Mouse (Mus musculus) hindbrain, embryonic 11.5 days (tissue): Measurements from ENCODE around the gene Ankrd13a. TPM values are rescaled to one million over a fixed set of nuclear protein-coding genes. Genes with fewer than 3 reads are reported as not detected.
A peak's percentile ranks its signal among the peaks of the same experiment; 100 is the strongest.
"Not testable (repeated sequence)": the region's sequence is repeated elsewhere in the genome, so short reads cannot be mapped to it uniquely, and the experiment has no call there.

Experiments
- ATAC-seq: fragments of 200-750 bp; cut with Nextera tagmentation; 2 replicates; pipeline ENCODE4 v1.8.0; 2017; ENCODE audit warnings: mild to moderate bottlenecking, moderate TSS enrichment, moderate library complexity; ENCODE audit not compliant: low FRiP score
- DNase-seq: peaks from one replicate; pipeline ENCODE4 v3.0.0-alpha.2; 2015; ENCODE audit warnings: low spot score
- H3K27ac ChIP-seq: fragments of 300-500 bp; sonication (generic); 2 replicates; pipeline ENCODE4 v1.5.1; 2014; ENCODE audit warnings: mild to moderate bottlenecking, low read depth, low read length
- H3K27me3 ChIP-seq: fragments of 300-500 bp; sonication (generic); 2 replicates; pipeline ENCODE4 v1.6.1; 2014; ENCODE audit warnings: mild to moderate bottlenecking, low read length, moderate library complexity, mixed read lengths; ENCODE audit not compliant: control insufficient read depth, insufficient read depth
- H3K36me3 ChIP-seq: fragments of 300-500 bp; sonication (generic); 2 replicates; pipeline ENCODE4 v1.6.1; 2014; ENCODE audit warnings: mild to moderate bottlenecking, low read length, moderate library complexity, mixed read lengths; ENCODE audit not compliant: control insufficient read depth, insufficient read depth
- H3K4me1 ChIP-seq: fragments of 300-500 bp; sonication (generic); replicated peaks from 2 replicates; pipeline ENCODE4 v1.6.1; 2014; ENCODE audit warnings: low read length, mixed read lengths; ENCODE audit not compliant: control insufficient read depth, insufficient read depth
- H3K4me2 ChIP-seq: fragments of 300-500 bp; sonication (generic); replicated peaks from 2 replicates; pipeline ENCODE4 v1.6.1; 2014; ENCODE audit warnings: mild to moderate bottlenecking, low read depth, low read length
- H3K4me3 ChIP-seq: fragments of 300-500 bp; sonication (generic); 2 replicates; pipeline ENCODE4 v1.5.1; 2014; ENCODE audit warnings: low read depth, low read length
- H3K9ac ChIP-seq: fragments of 300-500 bp; sonication (generic); 2 replicates; pipeline ENCODE4 v1.6.1; 2014; ENCODE audit warnings: low read depth, low read length
- H3K9me3 ChIP-seq: fragments of 300-500 bp; sonication (generic); 2 replicates; pipeline ENCODE4 v1.6.1; 2016; ENCODE audit warnings: low read length; ENCODE audit not compliant: control insufficient read depth
- WGBS: fragments of 180-500 bp; shearing (Covaris S2); extraction: QIAGEN DNeasy Blood & Tissue Kit; methylation state at CpG from one replicate; pipeline ENCODE4 v1.1.7; 2014; 5-methylcytosine and 5-hydroxymethylcytosine counted together
- polyA plus RNA-seq: library from polyadenylated mRNA; unstranded; fragments of >200 nt; fragmentation: Nextera tagmentation; extraction: Ambion mirVana; gene quantifications from 2 replicates; pipeline ENCODE4 v1.2.1, GENCODE M21; 2014

Ankrd13a gene
- polyA plus RNA-seq, 1 experiment from 2014 or later, result 71.0 TPM

DNA sequence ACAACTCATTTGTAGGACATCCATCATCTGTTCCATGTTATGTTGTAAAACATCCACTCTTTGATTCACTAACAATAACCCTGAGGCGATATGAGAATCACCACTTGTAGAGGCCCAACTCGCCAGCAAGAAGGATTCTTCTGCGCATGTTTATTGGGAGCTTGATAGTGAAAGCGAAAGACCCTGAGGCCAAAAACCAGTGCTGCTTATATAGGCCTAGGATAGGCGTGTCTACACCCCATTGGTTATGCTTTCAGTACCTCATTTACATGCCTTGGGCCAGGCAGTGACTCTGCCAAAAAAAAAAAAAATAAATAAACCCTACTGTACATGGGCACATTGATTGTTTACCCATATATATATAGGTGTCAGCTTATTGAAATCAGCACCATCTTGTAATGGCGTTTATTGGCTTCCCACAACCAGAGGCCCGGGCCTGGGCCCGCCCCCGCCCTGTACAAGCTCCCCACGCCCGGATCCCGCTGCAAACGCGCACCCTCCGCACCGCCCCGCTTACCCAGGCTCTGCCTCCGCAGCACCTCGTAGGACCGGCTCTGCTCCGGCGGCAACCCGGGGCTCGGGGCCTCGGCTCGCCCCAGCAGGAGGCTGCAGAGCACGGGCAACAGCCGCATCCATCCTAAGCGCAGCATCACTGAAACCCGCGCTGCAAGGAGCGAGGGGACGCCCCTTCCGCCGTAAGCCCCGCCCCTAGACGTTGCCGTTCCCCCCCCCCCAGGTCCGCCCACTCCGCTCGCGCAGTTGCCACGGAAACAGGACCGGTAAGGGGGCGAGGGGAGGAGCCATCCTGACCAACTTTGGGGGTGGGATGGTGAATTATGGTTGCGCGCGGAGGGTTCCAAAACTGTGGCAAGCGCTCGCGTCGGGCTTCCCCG lies 48.6 kb downstream of the Ankrd13a start, which contains the start of gene 1500011B03Rik:
Gene 1500011B03Rik, minus strand, starts transcription at position 673 of the 893 bp plus-strand sequence.
- WGBS, result 9% methylated on average over 49 of the region's 53 CpGs
- H3K27ac ChIP-seq, result peak within 1 kb of the TSS; percentile 79

DNA sequence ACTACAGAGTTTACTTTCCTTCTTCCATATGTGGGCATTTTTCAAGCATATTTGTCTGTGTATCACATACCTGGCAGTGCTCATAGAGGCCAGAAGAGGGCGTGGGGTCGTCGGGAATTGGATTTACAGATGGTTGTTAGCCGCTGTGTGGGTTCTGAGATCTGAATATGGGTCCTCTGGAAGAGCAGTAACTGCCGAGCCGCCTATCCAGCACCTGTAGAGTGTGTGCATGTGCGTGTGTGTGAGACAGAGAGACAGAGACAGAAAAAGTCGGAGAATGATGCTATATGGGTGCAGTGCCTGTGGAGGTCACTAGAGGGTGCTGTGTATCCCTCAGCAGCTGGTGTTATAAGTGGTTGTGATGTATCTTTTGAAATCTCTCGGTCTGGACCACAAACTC lies 49.7 kb downstream of the Ankrd13a start:
- ATAC-seq (no peak), DNase-seq (peak; percentile 67)
- no peak overlapping the region for H3K4me3 ChIP-seq
- no peaks in the 10 kb centered on the region for H3K36me3 ChIP-seq
- H3K4me2 ChIP-seq, result no peak overlapping the region
- no peaks in the 10 kb centered on the region for H3K27me3 ChIP-seq
- no peaks in the 10 kb centered on the region for H3K4me1 ChIP-seq
- no peaks in the 10 kb centered on the region for H3K9me3 ChIP-seq
- no peak overlapping the region for H3K9ac ChIP-seq
- WGBS, result 21% methylated on average over 9 of the region's 9 CpGs
- H3K27ac ChIP-seq, result no peak overlapping the region

More for the DNA sequence above, 48.6 kb downstream of the Ankrd13a start, which contains the start of gene 1500011B03Rik:
- H3K9ac ChIP-seq, result peak within 1 kb of the TSS; percentile 78
- no peaks in the 10 kb centered on the region for H3K4me1 ChIP-seq
- H3K9me3 ChIP-seq, result no peaks in the 10 kb centered on the region
- peak within 1 kb of the TSS; percentile 74 for H3K4me3 ChIP-seq
- no peaks in the 10 kb centered on the region for H3K36me3 ChIP-seq
- DNase-seq (peak; percentile 90), ATAC-seq (peak; percentile 88)
- H3K27me3 ChIP-seq, result no peaks in the 10 kb centered on the region
- H3K4me2 ChIP-seq, result peak within 1 kb of the TSS; percentile 59

DNA sequence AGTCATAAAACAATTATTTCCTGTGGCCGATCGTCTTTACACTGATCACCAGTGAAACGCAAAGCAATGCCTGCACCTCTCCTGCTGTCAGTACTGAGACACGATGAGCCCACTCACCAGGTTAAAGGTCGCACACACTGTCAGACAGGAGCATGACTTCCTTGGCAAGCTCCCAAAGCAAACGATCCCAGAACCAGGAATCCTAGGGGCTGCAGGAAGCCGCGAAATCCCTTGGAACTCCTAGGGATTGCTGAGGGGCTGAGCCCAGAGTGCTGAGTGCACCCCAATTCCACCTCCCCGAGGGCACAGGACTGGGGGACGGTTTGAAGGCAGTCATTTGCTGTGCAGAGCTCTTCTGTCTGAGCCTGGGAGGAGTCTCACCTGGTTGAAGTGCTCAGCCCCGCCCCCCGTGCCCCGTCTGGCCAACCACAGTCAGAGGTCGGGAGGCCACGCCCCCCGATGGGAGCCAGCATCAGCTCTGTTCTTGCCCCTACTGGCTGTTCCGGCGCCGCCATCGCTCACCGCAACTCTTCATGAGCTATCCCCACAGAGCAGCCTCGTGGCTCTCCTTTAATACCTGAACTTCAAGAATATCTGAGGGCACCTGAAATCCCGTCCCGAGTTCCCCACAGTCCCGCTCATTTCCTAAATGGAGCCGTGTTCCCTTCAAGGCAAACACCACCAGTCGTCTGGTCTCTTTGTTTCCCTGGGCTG lies 51.7 kb downstream of the Ankrd13a start:
- DNase-seq, result peak; percentile 93
- Histone ChIP-seq H3K4me3 (peak overlapping the region; percentile 28), H3K4me2 (peak overlapping the region; percentile 43), H3K9me3 (no peaks in the 10 kb centered on the region), H3K9ac (peak overlapping the region; percentile 32; the same call in 1 of the 2 replicates), H3K4me1 (no peaks in the 10 kb centered on the region), H3K36me3 (no peaks in the 10 kb centered on the region), H3K27ac (no peak overlapping the region), H3K27me3 (no peaks in the 10 kb centered on the region)
- WGBS, result 11% methylated on average over 27 of the region's 27 CpGs
- peak; percentile 72 for ATAC-seq

GRCm38 (mm10) chr5:114827427-114827826 lies 53.0 kb downstream of the Ankrd13a start:
- H3K27me3 ChIP-seq, result no peaks in the 10 kb centered on the region
- H3K36me3 ChIP-seq, result no peaks in the 10 kb centered on the region
- no peak overlapping the region for H3K27ac ChIP-seq
- no peak overlapping the region for H3K4me3 ChIP-seq
- no peak for DNase-seq
- no peak for ATAC-seq
- whole genome bisulfite sequencing, result 90% methylated on average over 12 of the region's 12 CpGs
- H3K4me2 ChIP-seq, result no peak overlapping the region
- H3K9ac ChIP-seq, result no peak overlapping the region
- no peaks in the 10 kb centered on the region for H3K4me1 ChIP-seq
- no peaks in the 10 kb centered on the region for H3K9me3 ChIP-seq

GRCm38 (mm10) chr5:114829740-114830139 lies 55.3 kb downstream of the Ankrd13a start:
- H3K9ac ChIP-seq, result no peak overlapping the region
- H3K4me2 ChIP-seq, result no peak overlapping the region
- no peaks in the 10 kb centered on the region for H3K36me3 ChIP-seq
- no peak overlapping the region for H3K4me3 ChIP-seq
- H3K27ac ChIP-seq, result no peak overlapping the region
- no peaks in the 10 kb centered on the region for H3K4me1 ChIP-seq
- no peaks in the 10 kb centered on the region for H3K27me3 ChIP-seq
- DNase-seq (no peak), ATAC-seq (no peak)
- WGBS, result 70% methylated on average over 3 of the region's 3 CpGs
- no peaks in the 10 kb centered on the region for H3K9me3 ChIP-seq

DNA sequence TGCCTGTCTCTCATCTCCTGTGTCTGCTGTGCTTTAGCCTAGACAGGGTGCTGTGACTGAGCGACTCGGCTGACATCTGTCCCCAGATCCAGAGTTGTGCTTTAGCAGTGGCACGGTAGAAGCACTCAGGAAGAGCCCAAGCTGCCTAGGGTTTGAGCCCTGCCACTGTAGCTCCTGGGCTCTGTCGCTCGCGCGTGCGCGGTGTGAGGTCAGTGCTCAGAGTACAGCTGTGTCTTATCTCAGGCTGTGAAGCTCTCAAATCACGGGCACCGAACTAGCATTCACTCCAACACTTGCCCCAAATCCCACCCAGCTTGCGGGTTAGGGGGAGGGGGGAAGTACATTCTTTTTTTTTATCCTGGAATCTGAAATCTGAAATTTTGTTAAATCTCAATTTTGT lies 62.4 kb downstream of the Ankrd13a start:
- Histone ChIP-seq H3K4me3 (no peak overlapping the region), H3K4me2 (no peak overlapping the region), H3K36me3 (no peaks in the 10 kb centered on the region), H3K27me3 (no peaks in the 10 kb centered on the region), H3K27ac (no peak overlapping the region), H3K9me3 (no peaks in the 10 kb centered on the region), H3K4me1 (no peaks in the 10 kb centered on the region), H3K9ac (no peak overlapping the region)
- ATAC-seq, result no peak
- 68% methylated on average over 12 of the region's 12 CpGs for WGBS
- peak; percentile 16 for DNase-seq

DNA sequence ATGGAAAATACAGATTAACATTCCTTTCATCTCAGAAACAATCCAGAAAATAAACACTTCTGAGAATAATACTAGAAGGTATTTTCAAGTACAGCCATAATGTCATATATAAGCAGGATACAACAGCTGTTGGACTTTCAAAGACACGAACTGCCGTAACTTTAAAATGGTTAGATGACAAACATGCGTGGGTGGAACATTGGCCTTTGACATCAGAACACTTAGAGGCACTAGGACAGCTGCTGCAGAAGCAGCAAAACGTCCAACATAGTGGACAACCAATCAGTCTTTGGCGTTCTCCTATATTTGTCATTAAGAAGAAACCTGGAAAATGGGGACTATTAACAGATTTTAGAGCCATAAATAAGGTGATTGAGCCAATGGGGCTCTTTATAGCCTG lies 66.0 kb downstream of the Ankrd13a start:
- not testable (repeated sequence) for H3K27ac ChIP-seq, H3K4me3 ChIP-seq, DNase-seq, H3K27me3 ChIP-seq, H3K9ac ChIP-seq, H3K9me3 ChIP-seq, H3K4me2 ChIP-seq, H3K36me3 ChIP-seq, ATAC-seq, H3K4me1 ChIP-seq
- WGBS, result 73% methylated on average over 5 of the region's 5 CpGs

DNA sequence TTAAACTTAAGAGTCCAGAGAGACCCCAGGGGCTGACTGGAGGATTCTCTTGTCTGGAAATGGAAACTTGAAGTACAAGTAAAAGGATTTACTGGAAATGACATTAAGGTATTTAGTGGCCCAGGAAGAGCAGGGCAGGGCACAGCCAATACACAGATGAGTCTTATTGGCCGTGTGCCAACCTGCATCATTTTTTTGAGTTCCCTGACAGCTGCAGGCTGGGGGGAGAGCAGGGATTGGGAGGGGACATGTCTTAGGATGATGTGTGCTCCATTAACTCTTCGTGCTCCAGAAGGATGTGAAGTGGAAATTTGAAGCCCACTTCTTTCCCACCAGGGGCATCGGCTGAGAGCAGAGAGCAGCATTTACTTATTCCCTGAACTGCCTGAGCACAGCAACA lies 67.7 kb downstream of the Ankrd13a start:
- not testable (repeated sequence) for H3K4me1 ChIP-seq, H3K27ac ChIP-seq, H3K4me2 ChIP-seq, H3K4me3 ChIP-seq, H3K36me3 ChIP-seq, H3K9ac ChIP-seq, DNase-seq, H3K9me3 ChIP-seq, H3K27me3 ChIP-seq, ATAC-seq
- WGBS, result 51% methylated on average over 3 of the region's 3 CpGs
